Mouse (Mus musculus) E14TG2a.4 (cell line): ENCODE measurements around the gene Mlkl.
"Not testable (repeated sequence)": the region's sequence is repeated elsewhere in the genome, so short reads cannot be mapped to it uniquely, and the experiment has no call there.

Source experiments
- H3K27me3 ChIP-seq: 2 replicates; pipeline ENCODE4 v1.6.1; 2014; ENCODE audit warnings: low read length, control low read depth; ENCODE audit not compliant: insufficient read depth
- H3K36me3 ChIP-seq: 2 replicates; pipeline ENCODE4 v1.6.1; 2014; ENCODE audit warnings: low read length, control low read depth; ENCODE audit not compliant: insufficient read depth
- H3K4me1 ChIP-seq: replicated peaks from 2 replicates; pipeline ENCODE4 v1.6.1; 2014; ENCODE audit warnings: low read depth, low read length, control low read depth
- H3K4me3 ChIP-seq: replicated peaks from 2 replicates; pipeline ENCODE4 v1.5.1; 2014; ENCODE audit warnings: mild to moderate bottlenecking, low read length
- H3K9me3 ChIP-seq: 2 replicates; pipeline ENCODE4 v1.6.1; 2014; ENCODE audit warnings: low read length, control low read depth
- CTCF ChIP-seq: conservative IDR thresholded peaks from 2 replicates; pipeline ENCODE4 v1.5.1; 2014; ENCODE audit warnings: low read length
- NANOG ChIP-seq: IDR thresholded peaks from 2 replicates; pipeline ENCODE4 v1.6.1; 2014; ENCODE audit warnings: borderline replicate concordance, low read length, mixed read lengths
- POU5F1 ChIP-seq: IDR thresholded peaks from 2 replicates; pipeline ENCODE4 v1.6.1; 2014; ENCODE audit warnings: low read length, borderline replicate concordance

The Mlkl gene

DNA sequence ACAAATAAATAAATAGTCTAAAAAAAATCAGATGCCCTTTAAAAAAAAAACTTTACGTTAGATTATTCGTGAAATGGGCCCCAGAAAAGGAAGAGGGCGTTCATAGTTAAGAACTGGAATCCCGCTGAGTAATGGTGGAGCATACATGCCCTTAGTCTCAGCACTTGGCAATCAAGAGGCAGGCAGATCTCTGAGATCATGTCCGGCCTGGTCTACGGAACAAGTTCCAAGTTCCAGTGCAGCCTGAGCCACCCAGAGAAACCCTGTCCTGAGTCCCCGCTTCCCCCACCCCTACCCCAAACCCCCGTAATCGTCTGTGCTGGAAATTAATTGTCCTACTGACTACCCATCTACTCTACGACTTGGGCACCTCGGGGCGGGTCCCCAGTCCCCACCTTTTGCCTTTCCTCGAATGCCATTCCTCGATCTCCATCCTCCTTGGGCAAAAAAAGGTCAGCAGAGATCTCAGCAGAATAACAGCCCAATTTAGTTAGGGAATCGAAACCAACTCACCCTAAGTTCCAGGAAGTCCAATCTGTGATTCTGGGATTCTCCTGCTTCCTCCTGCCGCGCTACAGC is 577 bp downstream of the Mlkl start:
- peaks cover 67% of the 10 kb centered on the region for H3K27me3 ChIP-seq
- H3K36me3 ChIP-seq = no peaks in the 10 kb centered on the region
- peaks cover 14% of the 10 kb centered on the region; the same call in 1 of the 2 replicates for H3K4me1 ChIP-seq
- peak overlapping the region; percentile 78 for H3K4me3 ChIP-seq
- TF ChIP-seq POU5F1 (no peak), NANOG (no peak), CTCF (no peak)
- H3K9me3 ChIP-seq = no peaks in the 10 kb centered on the region

DNA sequence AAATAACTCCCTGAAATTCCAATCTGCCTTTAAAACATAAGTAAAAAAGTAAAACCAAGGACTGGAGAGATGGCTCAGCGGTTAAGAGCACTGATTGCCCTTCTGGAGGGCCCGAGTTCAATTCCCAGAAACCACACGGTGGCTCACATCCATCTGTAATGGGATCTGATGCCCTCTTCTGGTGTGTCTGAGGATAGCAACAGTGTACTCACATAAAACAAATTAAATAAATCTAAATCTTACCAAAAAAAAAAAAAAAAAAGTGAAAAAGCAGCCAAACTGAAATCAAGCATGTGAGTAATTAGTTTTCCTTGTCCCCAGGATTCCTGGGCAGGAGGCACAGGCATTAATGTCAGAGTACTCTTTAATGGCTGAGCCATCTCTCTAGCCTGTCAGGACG is 1.3 kb downstream of the Mlkl start:
- Histone ChIP-seq H3K4me1 (peaks cover 14% of the 10 kb centered on the region; the same call in 1 of the 2 replicates), H3K4me3 (no peak overlapping the region), H3K27me3 (peaks cover 68% of the 10 kb centered on the region), H3K36me3 (no peaks in the 10 kb centered on the region), H3K9me3 (no peaks in the 10 kb centered on the region)
- TF ChIP-seq POU5F1 (no peak), NANOG (no peak), CTCF (peak; percentile 9; the same call in 1 of the 2 replicates)

DNA sequence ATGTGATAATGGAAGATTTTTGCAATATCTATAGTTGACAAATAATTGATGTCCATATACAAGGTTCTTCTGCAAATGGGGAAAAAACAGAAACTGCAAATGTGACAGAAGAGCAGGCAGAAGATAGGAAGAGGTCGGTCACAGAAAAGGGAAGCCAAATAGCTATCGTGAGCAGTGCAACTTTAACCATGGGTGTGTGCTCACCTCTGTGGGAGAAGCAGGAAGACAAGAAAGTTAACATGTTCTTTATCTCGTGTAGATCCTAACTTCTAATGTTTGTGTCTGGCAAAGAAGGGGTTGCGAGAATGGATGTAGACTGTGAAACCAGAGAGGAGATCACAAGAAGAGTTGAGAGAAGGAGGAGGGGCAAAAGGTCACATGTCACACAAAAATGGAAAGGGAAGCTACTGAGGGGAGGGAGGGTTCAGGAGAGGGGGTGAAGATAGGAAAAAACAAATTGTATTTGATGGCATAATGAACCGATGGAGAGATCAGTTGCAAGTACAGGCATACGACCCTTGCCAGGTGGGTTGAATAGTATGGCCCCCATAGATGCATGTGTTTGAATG is 12.7 kb downstream of the Mlkl start:
- H3K4me3 ChIP-seq = no peak overlapping the region
- TF ChIP-seq CTCF (no peak), POU5F1 (no peak), NANOG (no peak)
- no peaks in the 10 kb centered on the region for H3K4me1 ChIP-seq
- no peaks in the 10 kb centered on the region for H3K36me3 ChIP-seq
- H3K27me3 ChIP-seq = peaks cover 14% of the 10 kb centered on the region
- H3K9me3 ChIP-seq = no peaks in the 10 kb centered on the region

DNA sequence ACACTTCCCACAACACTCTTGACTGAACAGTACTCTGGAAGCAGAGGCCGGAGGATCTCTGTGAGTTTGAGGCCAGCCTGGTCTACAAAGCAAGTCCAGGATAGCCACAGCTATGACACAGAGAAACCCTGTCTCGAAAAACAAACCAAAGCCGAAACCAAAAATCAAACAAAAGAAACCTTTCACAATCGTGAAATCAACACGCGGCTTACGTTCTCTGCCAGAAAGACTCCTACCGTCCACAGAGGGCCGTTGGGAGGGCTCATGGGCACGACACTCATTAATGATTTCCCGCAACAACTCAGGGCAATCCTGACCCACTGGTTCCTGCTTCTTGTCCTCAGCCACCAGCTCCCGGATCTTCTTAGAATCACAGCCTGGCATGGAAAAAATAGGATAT is 23.2 kb downstream of the Mlkl start:
- H3K4me1 ChIP-seq = peaks cover 7% of the 10 kb centered on the region
- H3K4me3 ChIP-seq = no peak overlapping the region
- H3K36me3 ChIP-seq = no peaks in the 10 kb centered on the region
- H3K27me3 ChIP-seq = peaks cover 26% of the 10 kb centered on the region
- no peaks in the 10 kb centered on the region for H3K9me3 ChIP-seq
- TF ChIP-seq NANOG (no peak), CTCF (no peak), POU5F1 (no peak)

DNA sequence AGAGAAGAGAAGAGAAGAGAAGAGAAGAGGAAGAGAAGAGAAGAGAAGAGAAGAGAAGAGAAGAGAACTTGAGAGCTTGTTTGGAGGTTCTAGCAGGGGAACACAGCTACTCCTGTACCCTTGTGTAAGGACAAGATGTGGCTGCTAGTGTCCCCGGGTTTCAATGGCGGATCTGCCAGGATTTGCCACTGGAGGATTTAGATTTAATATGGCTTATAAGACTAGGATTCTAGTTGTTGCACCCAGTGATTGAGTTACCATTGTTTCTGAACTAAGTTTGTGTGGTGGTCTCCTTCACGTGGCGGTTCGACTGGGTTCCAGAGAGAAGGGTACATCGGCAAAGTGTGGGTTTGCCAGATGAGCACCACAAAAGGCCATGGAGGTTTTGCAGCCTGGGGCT is 24.0 kb downstream of the Mlkl start:
- not testable (repeated sequence) for H3K4me3 ChIP-seq, H3K36me3 ChIP-seq, H3K4me1 ChIP-seq, H3K9me3 ChIP-seq
- H3K27me3 ChIP-seq = peaks cover 19% of the 10 kb centered on the region

- Histone ChIP-seq H3K9me3 (no peaks in the 10 kb centered on the region), H3K36me3 (no peaks in the 10 kb centered on the region), H3K4me1 (no peaks in the 10 kb centered on the region; the same call in 1 of the 2 replicates), H3K4me3 (no peak overlapping the region), H3K27me3 (peaks cover 10% of the 10 kb centered on the region)
- TF ChIP-seq NANOG (no peak), CTCF (peak; percentile 68)
These were observed 25.2 kb downstream of the Mlkl start for GRCm38 (mm10) chr8:111312758-111313162.

DNA sequence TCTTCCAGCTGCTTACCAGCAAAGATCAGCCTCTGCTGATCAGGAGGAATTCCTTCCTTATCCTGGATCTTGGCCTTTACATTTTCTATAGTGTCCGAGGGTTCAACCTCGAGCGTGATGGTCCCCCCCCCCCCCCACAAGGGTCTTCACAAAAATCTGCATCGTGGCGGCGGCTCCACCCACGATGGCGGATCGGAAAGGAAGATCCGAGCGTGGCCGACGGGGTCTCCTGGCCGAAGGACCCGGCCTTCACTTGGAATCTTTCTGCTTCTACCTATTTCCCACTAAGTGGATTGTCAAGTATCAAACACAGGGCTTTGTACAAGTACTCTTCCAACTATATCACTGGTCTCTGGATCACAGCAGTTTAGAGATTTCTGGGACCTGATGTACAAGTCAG is 28.0 kb downstream of the Mlkl start:
- not testable (repeated sequence) for H3K27me3 ChIP-seq, H3K9me3 ChIP-seq, H3K36me3 ChIP-seq, H3K4me1 ChIP-seq, H3K4me3 ChIP-seq

DNA sequence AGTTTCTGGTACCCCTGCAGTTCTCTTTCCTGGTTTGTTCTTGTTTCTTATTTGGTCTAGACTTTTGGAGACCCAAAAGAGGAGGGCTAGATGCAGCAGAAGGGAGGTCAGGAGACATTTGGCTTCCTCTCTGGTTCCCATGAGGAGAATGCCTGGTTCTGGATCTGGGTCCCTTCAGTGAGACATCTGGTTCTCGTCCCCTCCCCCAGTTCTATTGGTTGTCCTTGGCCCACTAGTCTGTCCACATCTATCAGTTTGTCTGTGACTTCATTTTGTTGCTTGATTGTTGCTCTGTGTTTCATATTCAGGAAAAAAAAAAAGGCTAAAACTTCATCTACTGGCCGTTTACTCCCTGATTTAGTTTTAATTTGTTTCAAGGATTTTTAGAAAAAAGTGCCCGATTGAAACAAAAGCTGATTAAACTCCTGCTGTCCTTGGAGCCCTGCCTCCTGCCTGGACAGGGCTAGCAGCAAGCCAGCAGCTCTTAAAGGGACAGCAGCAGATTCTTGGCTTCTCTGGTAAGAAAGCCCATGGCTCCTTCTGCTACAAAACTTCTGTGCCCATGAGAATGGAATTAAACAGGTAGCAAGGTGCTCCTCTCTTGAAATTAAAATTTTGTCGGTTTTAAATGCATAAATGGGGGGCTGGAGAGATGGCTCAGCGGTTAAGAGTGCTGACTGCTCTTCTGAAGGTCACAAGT is 32.8 kb downstream of the Mlkl start:
- Histone ChIP-seq H3K4me1 (peaks cover 33% of the 10 kb centered on the region), H3K4me3 (no peak overlapping the region), H3K9me3 (no peaks in the 10 kb centered on the region), H3K36me3 (no peaks in the 10 kb centered on the region), H3K27me3 (no peaks in the 10 kb centered on the region)
- TF ChIP-seq CTCF (no peak), POU5F1 (no peak), NANOG (no peak)

- Histone ChIP-seq H3K4me1 (peaks cover 33% of the 10 kb centered on the region), H3K4me3 (0 out of 2 replicates have a peak overlapping the region, but pooled peaks have one; percentile 3), H3K9me3 (no peaks in the 10 kb centered on the region), H3K27me3 (no peaks in the 10 kb centered on the region), H3K36me3 (no peaks in the 10 kb centered on the region)
- no peak for TF ChIP-seq CTCF
- TF ChIP-seq NANOG = no peak
- no peak for TF ChIP-seq POU5F1
These were observed 33.6 kb downstream of the Mlkl start for GRCm38 (mm10) chr8:111304359-111304758.

- not testable (repeated sequence) for H3K36me3 ChIP-seq, H3K9me3 ChIP-seq, H3K27me3 ChIP-seq, H3K4me3 ChIP-seq
- peaks cover 41% of the 10 kb centered on the region for H3K4me1 ChIP-seq
These were observed 34.7 kb downstream of the Mlkl start for GRCm38 (mm10) chr8:111303076-111303803.
